Mouse (Mus musculus) CH12.LX (cell line): ENCODE data around the gene Fars2. TPM values are rescaled to one million over a fixed set of nuclear protein-coding genes. Genes with fewer than 3 reads are reported as not detected.

Experiments
- DNase-seq: peaks from one replicate; pipeline ENCODE4 v3.0.0-alpha.2; 2013; ENCODE audit errors: extremely low read depth
- H3K27ac ChIP-seq: 2 replicates; pipeline ENCODE4 v1.5.1; 2012; ENCODE audit warnings: low read depth, mild to moderate bottlenecking, control low read depth, moderate library complexity; ENCODE audit not compliant: insufficient read depth
- H3K27me3 ChIP-seq: replicated peaks from 2 replicates; pipeline ENCODE3; 2012; ENCODE audit warnings: inconsistent platforms
- H3K36me3 ChIP-seq, 2 experiments: replicated peaks in 1 of 2; 2 replicates each; pipeline versions ENCODE3 to v1.6.1; 2012; ENCODE audit warnings: inconsistent platforms in 1 of 2, low read length in 1 of 2, mild to moderate bottlenecking in 1 of 2, mixed read lengths in 1 of 2, moderate library complexity in 1 of 2; ENCODE audit not compliant: control insufficient read depth in 1 of 2, insufficient read depth in 1 of 2
- H3K4me1 ChIP-seq, 2 experiments: 2 replicates each; pipeline ENCODE4 v1.6.1; 2012; ENCODE audit warnings: inconsistent platforms in 1 of 2, moderate library complexity in 1 of 2; ENCODE audit not compliant: insufficient read depth in 2 of 2, control insufficient read depth in 1 of 2
- H3K4me2 ChIP-seq: 2 replicates; pipeline ENCODE4 v1.6.1; 2012; ENCODE audit warnings: low read depth, mild to moderate bottlenecking, control low read depth; ENCODE audit not compliant: poor library complexity, insufficient read depth, severe bottlenecking
- H3K4me3 ChIP-seq, 3 experiments: fragments of 150-350 bp in 1 of 3; sonication (generic) in 1 of 3; replicated peaks in 1 of 3; 2 replicates each; pipeline versions ENCODE3 to v1.5.1; 2011 to 2012; ENCODE audit warnings: low read depth in 2 of 3, low read length in 2 of 3, mild to moderate bottlenecking in 2 of 3, moderate library complexity in 2 of 3, control low read depth in 1 of 3, improper control_type of control experiment in 1 of 3, inconsistent platforms in 1 of 3, mixed read lengths in 1 of 3; ENCODE audit not compliant: poor library complexity in 1 of 3
- H3K79me2 ChIP-seq: replicated peaks from 2 replicates; pipeline ENCODE4 v1.6.1; 2012; ENCODE audit warnings: mild to moderate bottlenecking, moderate library complexity; ENCODE audit not compliant: control insufficient read depth, poor library complexity, insufficient read depth, severe bottlenecking; ENCODE audit errors: extremely low read depth
- H3K9ac ChIP-seq: 2 replicates; pipeline ENCODE4 v1.6.1; 2012; ENCODE audit warnings: low read depth, mild to moderate bottlenecking, control low read depth, moderate library complexity; ENCODE audit not compliant: insufficient read depth
- H3K9me3 ChIP-seq: replicated peaks from 2 replicates; pipeline ENCODE3; 2012; ENCODE audit warnings: low read length, inconsistent platforms, mixed read lengths
- CHD1 ChIP-seq: IDR thresholded peaks from 2 replicates; pipeline ENCODE4 v1.6.1; 2012; ENCODE audit warnings: low read depth, low read length, improper control_type of control experiment, inconsistent platforms
- CTCF ChIP-seq, 2 experiments: IDR thresholded peaks in 1 of 2; conservative IDR thresholded peaks in 1 of 2; 2 replicates each; pipeline ENCODE4 v1.5.1; 2011 to 2012; ENCODE audit warnings: low read depth in 2 of 2, low read length in 2 of 2, improper control_type of control experiment in 1 of 2, inconsistent platforms in 1 of 2, mild to moderate bottlenecking in 1 of 2, moderate library complexity in 1 of 2
- ELF1 ChIP-seq: IDR thresholded peaks from 2 replicates; pipeline ENCODE4 v1.6.1; 2014; ENCODE audit warnings: low read depth, mild to moderate bottlenecking, inconsistent platforms, low read length, improper control_type of control experiment
- EP300 ChIP-seq: IDR thresholded peaks from 2 replicates; pipeline ENCODE4 v1.6.1; 2011; ENCODE audit warnings: low read length, improper control_type of control experiment
- ETS1 ChIP-seq: conservative IDR thresholded peaks from 2 replicates; pipeline ENCODE4 v1.6.1; 2012; ENCODE audit warnings: low read depth, mild to moderate bottlenecking, inconsistent platforms, low read length, improper control_type of control experiment, moderate library complexity
- GABPA ChIP-seq: IDR thresholded peaks from 2 replicates; pipeline ENCODE4 v1.6.1; 2012; ENCODE audit warnings: low read depth, low read length, improper control_type of control experiment, inconsistent platforms; ENCODE audit not compliant: insufficient replicate concordance
- HCFC1 ChIP-seq: IDR thresholded peaks from 2 replicates; pipeline ENCODE4 v1.6.1; 2012; ENCODE audit warnings: low read depth, mild to moderate bottlenecking, inconsistent platforms, low read length, improper control_type of control experiment
- IRF4 ChIP-seq: IDR thresholded peaks from 2 replicates; pipeline ENCODE4 v1.6.1; 2014; ENCODE audit warnings: low read depth, mild to moderate bottlenecking, inconsistent platforms, low read length, improper control_type of control experiment
- MAFK ChIP-seq: IDR thresholded peaks from 2 replicates; pipeline ENCODE4 v1.6.1; 2011; ENCODE audit warnings: low read length, improper control_type of control experiment; ENCODE audit not compliant: insufficient replicate concordance
- MAX ChIP-seq: IDR thresholded peaks from 2 replicates; pipeline ENCODE4 v1.6.1; 2011; ENCODE audit warnings: low read length, improper control_type of control experiment
- MAZ ChIP-seq: IDR thresholded peaks from 2 replicates; pipeline ENCODE4 v1.6.1; 2012; ENCODE audit warnings: low read depth, mild to moderate bottlenecking, inconsistent platforms, low read length, improper control_type of control experiment, moderate library complexity
- MEF2A ChIP-seq: IDR thresholded peaks from 2 replicates; pipeline ENCODE4 v1.6.1; 2014; ENCODE audit warnings: low read depth, mild to moderate bottlenecking, inconsistent platforms, low read length, improper control_type of control experiment, borderline replicate concordance
- MXI1 ChIP-seq: IDR thresholded peaks from 2 replicates; pipeline ENCODE4 v1.6.1; 2011; ENCODE audit warnings: mild to moderate bottlenecking, low read depth, low read length, improper control_type of control experiment
- MYC ChIP-seq: IDR thresholded peaks from 2 replicates; pipeline ENCODE4 v1.6.1; 2011; ENCODE audit warnings: low read depth, mild to moderate bottlenecking, improper control_type of control experiment, low read length
- NRF1 ChIP-seq: IDR thresholded peaks from 2 replicates; pipeline ENCODE4 v1.6.1; 2014; ENCODE audit warnings: low read depth, mild to moderate bottlenecking, inconsistent platforms, low read length, improper control_type of control experiment, moderate library complexity
- PAX5 ChIP-seq: IDR thresholded peaks from 2 replicates; pipeline ENCODE4 v1.6.1; 2012; ENCODE audit warnings: low read length, inconsistent platforms, mixed read lengths
- POLR2A ChIP-seq: IDR thresholded peaks from 2 replicates; pipeline ENCODE4 v1.6.1; 2011; ENCODE audit warnings: low read depth, mild to moderate bottlenecking, improper control_type of control experiment, low read length
- RAD21 ChIP-seq: IDR thresholded peaks from 2 replicates; pipeline ENCODE4 v1.6.1; 2011; ENCODE audit warnings: low read depth, mild to moderate bottlenecking, low read length, improper control_type of control experiment, moderate library complexity
- SIN3A ChIP-seq: IDR thresholded peaks from 2 replicates; pipeline ENCODE4 v1.6.1; 2012; ENCODE audit warnings: low read length, improper control_type of control experiment, inconsistent platforms
- TBP ChIP-seq: conservative IDR thresholded peaks from 2 replicates; pipeline ENCODE4 v1.6.1; 2011; ENCODE audit warnings: low read depth, low read length, improper control_type of control experiment
- TCF12 ChIP-seq: IDR thresholded peaks from 2 replicates; pipeline ENCODE4 v1.6.1; 2014; ENCODE audit warnings: low read depth, mild to moderate bottlenecking, inconsistent platforms, low read length, improper control_type of control experiment
- UBTF ChIP-seq: IDR thresholded peaks from 2 replicates; pipeline ENCODE4 v1.6.1; 2012; ENCODE audit warnings: low read depth, mild to moderate bottlenecking, inconsistent platforms, low read length, improper control_type of control experiment, moderate library complexity
- USF1 ChIP-seq: IDR thresholded peaks from 2 replicates; pipeline ENCODE4 v1.6.1; 2014; ENCODE audit warnings: low read depth, mild to moderate bottlenecking, inconsistent platforms, low read length, improper control_type of control experiment
- USF2 ChIP-seq: conservative IDR thresholded peaks from 2 replicates; pipeline ENCODE4 v1.6.1; 2011; ENCODE audit warnings: low read depth, low read length, improper control_type of control experiment
- ZC3H11A ChIP-seq: IDR thresholded peaks from 2 replicates; pipeline ENCODE4 v1.6.1; 2012; ENCODE audit warnings: low read depth, mild to moderate bottlenecking, inconsistent platforms, low read length, improper control_type of control experiment
- ZMIZ1 ChIP-seq: IDR thresholded peaks from 2 replicates; pipeline ENCODE4 v1.6.1; 2012; ENCODE audit warnings: low read depth, mild to moderate bottlenecking, inconsistent platforms, low read length, improper control_type of control experiment
- dilution Hi-C: fragments of 300-500 bp; cut with MboI; formaldehyde crosslinking; loops from 2 replicates; pipeline ENCODE4 v1.14.3; 2020; ENCODE audit warnings: low sequenced_read_pairs; ENCODE audit not compliant: extremely low pct_unique_long_range_greater_than_20kb, extremely low pct_ligation_motif_present
- in situ Hi-C: fragments of 300-500 bp; cut with MboI; formaldehyde crosslinking; loops from 3 replicates; pipeline ENCODE4 v1.14.3; 2019; ENCODE audit warnings: low sequenced_read_pairs, low pct_ligation_motif_present, low pct_unique_long_range_greater_than_20kb, mixed read lengths
- polyA plus RNA-seq: library from polyadenylated mRNA; unstranded; fragments of >175 nt; gene quantifications from 2 replicates; pipeline ENCODE4 v1.2.1, GENCODE M21; 2012; ENCODE audit warnings: low read depth; ENCODE audit not compliant: insufficient read length
- total RNA-seq, 2 experiments: library from RNA; depleted of rRNA; stranded (reverse); fragments of 300-350 nt in 1 of 2; fragments of >200 nt in 1 of 2; gene quantifications; 2 replicates each; pipeline ENCODE4 v1.2.3; 2012 to 2014

The Fars2 gene
- total and polyA plus RNA-seq, 3 experiments = 30.2 to 47.7 (median 46.4) TPM

DNA sequence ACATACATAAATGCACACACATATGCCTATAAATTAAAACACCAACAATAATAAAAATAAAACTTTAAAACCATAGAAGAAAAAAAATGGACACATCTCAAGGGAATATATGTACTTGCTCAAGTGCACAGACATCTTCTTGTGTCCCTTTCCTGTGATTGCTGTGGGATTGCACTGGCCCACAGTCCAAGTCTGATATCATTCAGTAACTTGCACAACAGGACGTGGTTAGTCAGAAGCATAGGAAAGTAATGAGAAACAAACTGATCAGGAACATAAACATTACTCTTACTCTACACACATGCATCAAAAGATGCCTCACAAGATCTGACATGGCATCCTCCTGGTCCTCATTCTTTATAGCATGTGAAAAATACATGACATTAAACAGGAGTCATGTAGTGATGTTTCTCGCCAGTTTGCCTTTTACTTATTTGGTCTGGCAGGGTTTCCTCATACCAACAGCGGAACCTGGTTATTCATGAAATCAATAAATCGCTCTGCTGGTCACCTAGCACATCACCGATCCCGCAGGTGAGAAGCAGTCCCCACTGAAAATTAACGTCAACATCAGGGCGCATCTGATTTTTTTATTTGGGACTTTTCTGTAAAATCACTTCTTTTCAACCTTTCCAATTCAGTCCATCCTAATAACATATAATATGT lies 563.6 kb downstream of the Fars2 start:
- DNase-seq = no peak
- H3K4me2 ChIP-seq = no peak overlapping the region
- in situ Hi-C loops = no loop called here
- H3K4me1 ChIP-seq = no peaks in the 10 kb centered on the region
- no peaks in the 10 kb centered on the region for H3K27me3 ChIP-seq
- no peak overlapping the region for H3K9ac ChIP-seq
- no peaks in the 10 kb centered on the region for H3K9me3 ChIP-seq
- no peak overlapping the region for H3K27ac ChIP-seq
- no peak overlapping the region for H3K4me3 ChIP-seq
- no peaks in the 10 kb centered on the region for H3K79me2 ChIP-seq
- dilution Hi-C loops = no loop called here
- no peaks in the 10 kb centered on the region for H3K36me3 ChIP-seq
- TF ChIP-seq MXI1 (no peak), GABPA (no peak), PAX5 (no peak), ZC3H11A (no peak), ZMIZ1 (no peak), UBTF (no peak), TBP (no peak), TCF12 (no peak), RAD21 (no peak), ELF1 (no peak), NRF1 (no peak), CTCF (conservative IDR thresholded peaks at IDR 0.05 in 1 of 2, IDR thresholded peaks at IDR 0.05 in 1 of 2; ENCODE audit: low read depth in 2 of 2, low read length in 2 of 2) (no peak), MAZ (no peak), MAFK (no peak), USF2 (no peak), ETS1 (no peak)

DNA sequence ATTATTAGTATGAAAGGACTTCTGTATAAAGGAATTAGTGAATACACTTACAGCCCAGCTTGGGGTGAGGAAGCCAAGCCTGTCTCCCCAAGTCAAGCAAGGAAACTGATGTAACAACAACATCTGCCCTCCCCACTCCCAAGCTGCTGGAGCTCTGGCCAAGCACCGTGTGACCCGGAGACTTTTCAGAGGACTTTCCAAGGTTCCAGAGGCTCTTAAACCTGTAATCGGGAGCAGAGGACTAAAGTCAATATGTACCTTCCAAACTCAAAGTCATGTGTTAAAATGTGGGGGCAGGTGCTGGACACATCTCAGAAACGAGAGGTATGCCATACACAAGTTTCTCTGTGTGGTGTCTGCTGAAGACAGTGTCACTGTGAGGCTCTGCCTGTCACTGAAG lies 566.4 kb downstream of the Fars2 start:
- Histone ChIP-seq H3K4me2 (no peak overlapping the region), H3K9me3 (no peaks in the 10 kb centered on the region), H3K9ac (no peak overlapping the region), H3K4me1 (no peaks in the 10 kb centered on the region)
- in situ Hi-C loops = no loop called here
- TF ChIP-seq UBTF = no peak
- TF ChIP-seq CHD1 = no peak
- TF ChIP-seq MEF2A = no peak
- no peak for TF ChIP-seq HCFC1
- TF ChIP-seq CTCF (conservative IDR thresholded peaks at IDR 0.05 in 1 of 2, IDR thresholded peaks at IDR 0.05 in 1 of 2; ENCODE audit: low read depth in 2 of 2, low read length in 2 of 2) = no peak
- no peak for TF ChIP-seq TCF12
- TF ChIP-seq SIN3A = no peak
- no peak for TF ChIP-seq MXI1
- no peak for TF ChIP-seq GABPA
- no peak for TF ChIP-seq MYC
- no peak for TF ChIP-seq EP300
- no peak for TF ChIP-seq POLR2A
- TF ChIP-seq MAX = no peak
- no peak for TF ChIP-seq USF1
- TF ChIP-seq USF2 = no peak
- TF ChIP-seq IRF4 = no peak
- TF ChIP-seq, all 38 proteins: peak for 0
- no peaks in the 10 kb centered on the region for H3K27me3 ChIP-seq
- H3K27ac ChIP-seq = no peak overlapping the region
- DNase-seq = no peak
- dilution Hi-C loops = no loop called here
- no peaks in the 10 kb centered on the region for H3K36me3 ChIP-seq
- no peaks in the 10 kb centered on the region for H3K79me2 ChIP-seq
- H3K4me3 ChIP-seq = no peak overlapping the region
